Mouse (Mus musculus) liver, adult (tissue): ENCODE measurements around the gene Trir.

Source experiments
- GATA4 ChIP-seq: IDR thresholded peaks from 2 replicates; pipeline ENCODE4 v1.6.1; 2014; ENCODE audit warnings: mild to moderate bottlenecking, low read length; ENCODE audit not compliant: insufficient replicate concordance

The Trir gene

DNA sequence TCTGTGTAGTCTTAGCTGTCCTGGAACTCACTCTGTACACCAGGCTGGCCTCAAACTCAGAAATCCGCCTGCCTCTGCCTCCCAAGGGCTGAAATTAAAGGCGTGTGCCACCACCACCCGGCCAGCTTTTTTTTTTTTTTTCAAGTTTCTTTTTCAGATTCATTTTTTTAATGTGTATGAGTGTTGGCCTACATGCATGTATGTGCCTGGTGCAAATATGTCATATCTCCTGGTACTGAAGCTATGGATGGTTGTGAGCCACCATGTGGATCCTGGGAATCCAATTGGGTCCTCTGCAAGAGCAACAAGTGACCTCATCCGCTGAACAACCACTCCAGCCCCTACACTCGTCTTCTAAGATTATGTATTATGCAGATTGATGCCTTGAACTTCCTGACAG is 39.2 kb upstream of the Trir start:
- no peak for TF ChIP-seq GATA4

DNA sequence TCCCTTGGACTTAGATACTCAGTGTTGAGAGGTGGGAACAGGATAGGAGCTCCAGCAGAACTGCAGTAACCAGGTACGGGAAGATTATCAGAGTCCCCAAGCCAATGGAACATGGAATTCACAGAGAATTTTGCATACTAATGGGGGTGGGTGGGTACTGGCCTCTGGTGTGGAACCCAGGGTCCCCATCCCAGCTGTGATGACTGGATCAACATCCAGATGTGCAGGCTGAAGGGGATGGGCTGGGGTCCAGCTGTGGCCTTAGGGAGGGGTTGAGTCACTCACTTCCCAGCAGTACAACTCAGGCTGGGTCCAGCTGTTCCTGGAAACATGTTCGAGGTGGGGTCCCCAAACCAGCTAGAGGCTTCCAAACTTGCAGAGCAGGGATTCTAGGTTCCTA is 38.7 kb upstream of the Trir start:
- no peak for TF ChIP-seq GATA4

DNA sequence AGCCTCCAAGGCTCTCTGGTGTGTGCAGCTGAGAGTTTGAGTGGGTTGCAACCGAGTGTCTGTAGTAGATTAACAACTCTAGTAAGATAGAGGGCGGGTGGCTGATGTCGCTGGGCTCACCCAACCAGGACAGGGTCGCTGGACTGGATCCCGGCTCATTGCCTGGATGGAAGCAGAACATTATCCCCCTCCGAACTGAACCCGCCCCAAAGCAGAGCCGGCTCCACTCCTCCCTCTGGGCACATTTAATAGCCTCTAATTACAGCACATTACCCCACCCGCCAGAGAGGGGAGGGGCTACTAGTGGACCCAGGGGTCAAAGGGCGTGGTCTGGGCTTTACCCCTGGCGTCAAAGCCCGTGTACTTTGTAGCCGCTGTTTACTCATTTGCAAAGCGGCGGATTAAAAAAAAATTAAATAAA is 37.3 kb upstream of the Trir start:
- TF ChIP-seq GATA4, result no peak

DNA sequence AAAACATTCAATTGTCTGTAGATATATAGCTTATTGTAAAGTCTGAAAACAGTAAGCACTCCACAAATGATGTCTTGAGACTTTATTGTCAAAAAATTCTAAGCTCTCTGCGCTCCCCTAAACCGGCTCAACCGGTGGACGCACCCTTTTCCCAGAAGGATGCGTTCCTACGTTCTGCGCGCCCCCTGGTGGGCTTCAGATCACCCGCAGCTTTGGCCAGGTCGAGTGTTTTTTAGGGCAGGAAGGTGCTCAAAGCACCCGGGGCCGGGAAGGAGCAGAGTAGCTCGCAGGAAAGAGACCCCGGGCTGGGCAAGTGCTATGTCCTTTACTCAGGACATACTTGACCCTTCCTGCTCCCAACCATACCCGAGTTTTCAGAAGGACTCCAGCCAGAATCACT is 36.8 kb upstream of the Trir start:
- no peak for TF ChIP-seq GATA4

DNA sequence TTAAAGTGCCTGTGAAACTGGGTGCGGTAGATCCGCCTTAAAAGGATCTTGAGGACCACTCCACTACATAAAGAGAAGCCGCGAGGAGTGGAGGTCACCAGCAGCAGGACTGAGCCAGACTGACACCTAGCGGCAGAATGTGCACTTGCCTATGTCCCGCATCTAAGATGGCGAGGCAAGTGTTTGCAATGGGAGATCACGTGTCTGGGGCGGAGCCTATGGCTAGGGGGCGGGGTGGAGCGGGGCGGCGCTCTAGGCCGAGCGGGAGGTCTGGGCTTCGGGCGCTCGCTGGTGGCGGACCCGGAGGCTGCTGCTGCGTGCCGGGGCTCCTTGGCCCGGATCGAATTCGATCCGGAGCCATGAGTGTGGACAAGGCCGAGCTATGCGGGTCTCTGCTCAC is 36.3 kb upstream of the Trir start, which contains the start of gene Hook2:
TSS of gene Hook2 (plus strand) at position 255 of the 400 bp plus-strand sequence.
- no peak for TF ChIP-seq GATA4

DNA sequence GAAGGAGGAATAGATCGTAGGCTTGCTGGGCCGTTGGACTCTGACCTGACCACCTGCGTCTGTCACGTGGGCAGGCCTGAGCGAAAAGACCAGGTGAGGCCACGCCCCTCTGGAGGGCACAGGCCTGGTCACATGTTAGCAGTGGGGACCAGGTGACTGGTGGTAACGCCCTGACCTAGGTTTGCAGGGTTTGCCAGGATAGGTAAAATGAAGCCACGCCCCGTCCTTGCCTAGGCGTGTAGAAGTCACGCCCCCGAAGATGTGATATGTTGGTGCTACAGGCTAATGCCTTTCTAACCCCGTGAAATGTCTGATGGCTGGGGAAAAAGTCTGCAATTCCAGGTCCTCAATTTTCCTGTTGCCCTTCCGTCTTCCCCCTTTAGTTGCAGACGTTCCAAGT is 35.8 kb upstream of the Trir start:
- TF ChIP-seq GATA4, result no peak

DNA sequence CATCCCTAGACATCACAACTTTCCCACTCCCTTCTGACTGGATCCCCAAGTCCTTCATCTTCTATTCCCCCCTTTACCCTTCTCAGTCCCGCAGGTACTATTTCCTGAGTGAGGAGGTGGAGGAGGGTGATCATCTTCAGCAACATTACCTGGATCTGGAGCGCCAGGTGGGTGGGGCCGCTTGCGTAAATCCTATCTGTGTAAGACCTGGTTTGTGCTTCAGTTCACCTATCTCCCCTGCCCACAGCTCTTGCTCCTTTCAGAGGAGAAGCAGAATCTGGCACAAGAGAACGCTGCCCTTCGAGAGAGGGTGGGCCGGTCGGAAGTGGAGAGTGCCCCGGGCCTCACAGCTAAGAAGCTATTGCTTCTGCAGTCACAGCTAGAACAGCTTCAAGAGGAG is 32.2 kb upstream of the Trir start:
- no peak for TF ChIP-seq GATA4

DNA sequence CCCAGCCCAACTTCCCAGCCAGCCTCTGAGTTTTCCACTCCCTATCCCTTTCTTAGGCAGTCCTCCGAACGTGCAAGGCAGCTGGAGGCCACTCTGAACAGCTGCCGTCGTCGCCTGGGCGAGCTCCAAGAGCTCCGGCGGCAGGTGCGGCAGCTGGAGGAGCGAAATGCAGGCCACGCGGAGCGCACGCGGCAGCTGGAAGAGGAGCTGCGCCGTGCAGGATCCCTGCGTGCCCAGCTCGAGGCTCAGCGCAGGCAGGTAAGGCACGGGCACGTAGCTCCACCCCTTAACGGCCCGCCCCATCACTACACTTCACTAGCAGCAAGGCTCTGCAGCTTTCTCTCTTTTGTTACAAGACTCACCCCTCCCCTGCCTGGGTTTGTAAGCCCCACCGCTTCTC is 30.9 kb upstream of the Trir start:
- TF ChIP-seq GATA4, result no peak

DNA sequence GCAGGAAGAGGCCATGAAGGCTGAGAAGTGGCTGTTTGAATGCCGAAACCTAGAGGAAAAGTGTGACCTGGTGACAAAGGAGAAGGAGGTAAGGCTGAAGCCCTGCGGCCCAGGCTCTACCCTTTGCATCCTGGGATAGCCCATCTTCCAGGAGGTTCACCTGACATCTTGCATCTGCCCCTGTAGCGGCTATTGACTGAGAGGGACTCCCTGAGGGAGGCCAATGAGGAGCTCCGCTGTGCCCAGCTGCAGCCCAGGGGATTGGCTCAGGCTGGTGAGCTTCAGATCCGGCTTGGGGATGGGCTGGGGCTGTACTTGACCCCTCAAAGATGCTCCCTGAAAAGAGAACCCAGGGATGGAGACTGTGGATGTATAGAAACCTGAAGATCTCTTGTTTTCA is 29.6 kb upstream of the Trir start:
- no peak for TF ChIP-seq GATA4

DNA sequence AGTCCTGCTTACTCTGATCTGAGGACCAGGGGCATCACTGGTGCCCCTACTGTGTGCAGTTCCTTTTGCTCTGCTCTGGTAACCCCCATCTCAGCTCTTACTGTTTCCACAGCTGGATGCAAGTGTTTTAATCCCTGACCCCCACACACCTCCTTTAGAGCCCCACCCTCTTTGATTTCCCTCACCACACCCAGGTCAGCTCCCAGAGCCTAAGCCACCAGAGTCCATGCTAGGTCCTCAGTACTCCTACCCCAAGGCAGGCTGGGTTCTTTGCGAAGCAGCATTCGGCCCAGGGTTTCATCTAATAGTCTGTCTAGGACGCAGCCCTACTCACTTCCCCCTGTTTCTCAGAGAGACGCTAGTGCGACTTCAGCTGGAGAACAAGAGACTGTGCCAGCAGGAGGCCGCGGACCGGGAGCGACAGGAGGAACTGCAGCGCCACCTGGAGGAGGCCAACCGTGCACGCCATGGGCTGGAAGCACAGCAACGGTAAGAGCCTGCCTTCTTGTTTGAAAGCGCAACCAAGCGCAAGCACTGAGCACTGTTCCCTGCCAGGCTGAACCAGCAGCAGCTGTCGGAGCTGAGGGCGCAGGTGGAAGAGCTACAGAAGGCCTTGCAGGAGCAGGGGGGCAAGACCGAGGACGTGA is 28.9 kb upstream of the Trir start:
- no peak for TF ChIP-seq GATA4

DNA sequence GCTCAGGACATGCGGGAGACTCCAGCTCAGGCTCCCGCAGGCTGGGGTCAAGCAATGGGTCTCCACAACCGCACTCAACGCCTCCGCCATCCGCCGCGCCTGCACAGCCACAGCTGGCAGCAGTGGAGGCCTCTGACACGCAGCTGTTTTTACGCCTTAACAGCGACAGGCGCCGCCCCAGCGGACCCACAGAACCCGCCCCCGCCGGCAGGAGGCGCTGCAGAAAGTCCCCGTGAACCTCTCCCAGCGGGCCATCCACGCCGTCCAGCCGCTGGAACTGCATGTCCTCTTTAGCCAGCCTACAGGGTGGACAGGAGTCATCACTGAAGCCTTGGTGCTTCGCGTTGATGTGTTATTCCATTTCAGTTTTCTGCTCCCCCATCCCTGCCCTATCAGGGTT is 18.9 kb upstream of the Trir start:
- TF ChIP-seq GATA4, result no peak

DNA sequence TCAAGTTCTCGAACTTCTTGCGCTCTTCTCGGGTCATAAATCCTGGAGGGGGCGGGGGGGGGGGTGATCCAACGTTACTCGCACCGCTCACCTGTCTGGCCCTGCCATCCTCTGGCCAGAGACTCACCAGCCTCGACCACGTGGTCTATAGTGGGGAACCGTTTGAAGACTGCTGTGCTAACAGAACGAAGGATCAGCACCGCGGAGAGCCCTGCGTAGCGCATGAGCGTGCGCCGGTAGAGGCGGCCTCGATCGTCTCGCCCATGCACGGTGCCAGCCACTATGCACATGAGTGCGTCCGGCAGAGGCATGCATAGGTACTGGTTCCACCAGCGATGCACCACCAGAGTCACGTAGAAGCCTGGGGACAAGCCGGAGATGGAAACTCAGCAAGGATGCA is 15.4 kb upstream of the Trir start:
- no peak for TF ChIP-seq GATA4

DNA sequence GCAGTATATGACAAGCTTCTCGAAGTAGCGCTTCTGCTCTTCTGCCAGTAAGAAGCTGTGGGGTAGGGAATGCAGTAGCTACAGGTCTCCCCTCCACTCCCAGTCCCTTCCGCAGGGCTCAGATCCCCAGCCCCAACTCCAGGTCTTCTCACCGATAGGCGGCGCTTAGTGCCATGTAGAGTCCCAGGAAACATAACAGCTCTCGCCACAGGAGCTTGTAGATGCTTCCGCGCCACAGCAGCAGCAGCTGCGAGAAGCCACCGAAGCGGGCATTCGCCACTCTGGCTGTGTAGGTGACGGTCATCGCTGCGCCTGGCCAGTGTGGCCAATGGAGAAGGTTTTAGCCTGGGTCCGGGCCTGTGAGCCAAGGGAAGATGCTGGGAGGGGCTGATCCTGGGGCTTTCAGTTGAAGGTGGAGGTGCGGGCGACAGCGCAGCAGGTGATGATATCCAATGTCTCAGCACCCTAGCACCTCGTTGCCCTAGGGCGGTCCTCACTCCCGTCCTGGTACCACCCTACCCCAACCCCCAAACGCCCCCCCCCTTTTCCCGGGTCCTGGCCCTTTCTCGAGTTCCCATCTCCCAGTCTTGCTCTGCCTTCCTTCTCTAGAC is 13.3 kb upstream of the Trir start:
- TF ChIP-seq GATA4, result no peak

DNA sequence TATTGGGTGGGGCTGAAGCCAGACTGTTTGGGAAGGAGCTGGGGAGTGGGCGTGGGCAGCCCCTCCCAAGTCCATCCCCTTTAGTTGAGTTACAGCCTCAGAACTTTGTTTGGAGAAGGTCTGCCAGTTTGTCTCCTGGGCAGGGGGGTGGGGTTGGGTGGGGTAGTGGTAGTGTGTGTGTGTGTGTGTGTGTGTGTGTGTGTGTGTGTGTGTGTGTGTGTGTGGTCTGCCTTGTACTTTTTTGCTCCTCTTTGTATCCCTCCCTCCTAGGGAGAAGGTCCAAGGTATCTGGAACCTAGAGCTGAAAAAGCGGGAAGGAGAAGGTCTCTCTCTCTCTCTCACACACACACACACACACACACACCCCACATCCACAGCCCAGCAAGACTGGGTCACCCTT is 12.2 kb upstream of the Trir start, which contains the start of gene Best2:
TSS of gene Best2 (minus strand) at position 101 of the 400 bp plus-strand sequence.
- no peak for TF ChIP-seq GATA4

DNA sequence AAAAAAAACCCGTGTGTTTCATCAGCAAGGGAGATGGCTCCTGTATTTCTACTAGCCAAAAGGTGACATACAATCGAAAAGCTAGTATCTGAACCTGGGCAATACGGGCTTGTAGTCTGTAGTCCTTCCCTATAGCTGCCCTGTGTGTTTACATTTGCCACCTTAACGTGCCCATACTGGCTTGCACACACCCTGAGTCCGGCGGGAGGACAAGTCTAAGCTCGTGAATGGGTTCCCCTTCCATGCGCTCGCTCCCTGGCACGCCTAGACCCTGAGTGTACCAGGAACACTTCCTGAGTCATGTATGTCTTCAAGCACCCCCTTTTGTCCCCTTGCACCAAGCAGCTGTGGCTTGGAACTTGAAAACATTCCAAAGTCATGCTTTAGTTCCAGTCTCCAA is 9.9 kb upstream of the Trir start:
- no peak for TF ChIP-seq GATA4

DNA sequence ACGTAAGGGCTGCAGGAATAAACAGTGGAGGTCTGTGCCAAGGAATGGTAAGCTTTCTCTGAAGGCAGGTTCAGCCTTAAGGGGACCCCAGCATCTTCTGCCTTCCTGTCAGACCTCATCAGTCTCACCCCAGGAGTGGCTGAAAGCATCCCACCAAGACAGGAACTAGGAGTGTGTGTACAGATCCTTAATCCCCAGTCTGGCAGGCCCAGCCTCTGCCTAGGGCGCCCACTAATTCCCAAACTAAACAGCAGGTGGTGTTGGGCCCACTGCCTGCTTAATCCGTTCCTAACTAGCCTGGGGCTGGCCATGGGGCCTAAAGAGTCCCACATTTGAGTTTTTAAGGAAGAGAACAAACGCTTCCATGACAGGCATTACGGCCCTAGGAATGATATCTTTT is 9.4 kb upstream of the Trir start:
- no peak for TF ChIP-seq GATA4

DNA sequence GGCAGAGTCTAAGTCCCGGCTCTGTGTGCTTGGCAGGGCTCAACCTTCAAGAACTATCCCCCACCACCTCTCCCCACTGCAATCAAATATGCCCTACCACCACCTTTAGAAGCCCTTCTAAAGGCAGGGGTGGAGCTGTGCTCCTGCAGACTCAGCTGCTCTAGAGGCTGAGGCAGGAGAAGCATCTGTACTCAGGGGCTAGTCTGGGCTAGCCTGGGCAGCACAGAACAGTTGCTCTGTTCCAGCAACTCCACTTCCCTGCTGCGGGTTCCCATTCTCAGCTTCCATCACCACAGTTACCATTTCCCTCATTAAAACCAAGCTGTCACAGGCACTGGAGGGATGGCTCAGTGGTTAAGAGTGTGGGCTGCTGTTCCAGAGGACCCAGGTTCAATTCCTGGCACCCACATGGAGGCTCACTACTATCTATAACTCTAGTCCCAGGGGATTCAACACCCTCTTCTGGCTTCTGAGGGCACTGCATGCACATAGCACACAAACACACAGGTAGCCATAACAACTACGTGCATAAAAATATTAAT is 5.0 kb upstream of the Trir start:
- TF ChIP-seq GATA4, result no peak
